Mouse (Mus musculus): ENCODE results near the gene Tcte1. TPM values are rescaled to one million over a fixed set of nuclear protein-coding genes. Genes with fewer than 3 reads are reported as not detected.

Gene Tcte1
- total RNA-seq, 4 experiments from 2014 or later, result not detected

DNA sequence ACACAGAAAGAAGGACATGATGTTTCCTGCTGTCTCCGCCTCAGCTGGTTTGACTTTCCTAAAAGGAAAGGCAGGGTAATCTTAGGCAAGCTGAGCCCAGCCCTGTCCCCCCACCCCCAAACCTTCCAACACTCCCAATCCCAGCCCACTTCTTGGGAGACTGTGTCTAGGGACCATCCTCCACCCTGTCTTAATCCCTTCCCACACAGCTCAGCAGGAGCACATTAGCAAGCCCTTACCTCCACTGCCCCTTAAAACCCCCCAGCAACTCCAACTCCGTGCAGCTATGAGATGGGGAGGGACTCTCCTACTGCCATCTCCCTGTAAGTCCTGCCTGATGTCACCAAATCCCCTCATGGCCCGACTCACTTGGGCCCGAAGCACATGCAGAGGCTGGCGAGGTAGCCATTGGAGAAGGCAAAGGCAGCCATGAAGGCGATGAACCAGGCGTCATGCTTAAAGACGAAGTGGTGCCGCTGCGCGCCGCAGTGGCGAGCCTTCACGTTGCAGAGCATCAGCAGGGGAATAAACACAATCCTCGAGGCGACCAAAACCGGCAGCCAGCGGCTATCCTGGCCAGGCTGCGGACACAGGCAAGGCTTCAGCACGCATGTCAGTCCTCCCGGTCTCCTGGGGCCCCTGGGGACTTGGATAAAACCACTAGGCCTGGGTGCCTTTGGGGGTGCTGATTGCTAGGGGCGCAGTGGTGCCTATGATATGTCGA lies 62.7 kb downstream of the Tcte1 start:
- DNase-seq, result no peak

DNA sequence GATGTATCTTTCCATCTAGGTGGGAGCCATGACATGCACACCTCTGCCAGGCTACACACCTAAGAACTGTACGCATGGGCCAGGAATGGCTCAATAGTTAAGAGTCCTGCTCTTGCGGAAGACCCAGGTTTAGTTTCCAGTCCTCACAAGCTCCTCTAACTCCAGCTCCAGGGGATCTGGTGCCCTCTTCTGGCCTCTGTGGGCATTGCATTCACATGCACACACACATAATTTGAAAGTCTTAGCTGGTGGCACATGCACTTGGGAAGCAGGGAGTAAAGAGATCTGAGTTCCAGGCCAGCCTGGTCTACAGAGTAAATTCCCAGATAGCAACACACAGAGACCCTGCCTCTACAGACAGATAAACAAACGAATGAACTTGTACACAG lies 63.2 kb downstream of the Tcte1 start:
- no peak for DNase-seq

DNA sequence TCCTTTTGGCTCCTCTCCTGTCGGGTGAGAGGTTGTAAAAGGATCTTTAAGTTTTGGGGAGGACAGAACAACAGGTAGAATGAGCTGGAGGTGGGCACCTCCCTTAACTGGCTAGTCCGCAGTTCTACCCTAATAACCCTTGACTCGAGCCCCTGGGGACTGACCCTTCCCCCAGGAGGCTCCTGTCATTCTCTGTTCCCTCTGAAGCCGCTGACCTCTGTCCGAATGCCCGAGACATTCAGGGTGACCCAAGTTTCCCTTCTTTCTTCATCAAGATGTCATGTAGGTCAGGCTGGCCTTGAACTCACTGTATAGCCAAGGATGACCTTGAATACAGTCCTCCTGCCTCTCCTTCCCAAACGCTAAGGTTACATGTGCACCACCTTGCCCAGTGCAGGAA lies 65.1 kb downstream of the Tcte1 start:
- no peak for DNase-seq

DNA sequence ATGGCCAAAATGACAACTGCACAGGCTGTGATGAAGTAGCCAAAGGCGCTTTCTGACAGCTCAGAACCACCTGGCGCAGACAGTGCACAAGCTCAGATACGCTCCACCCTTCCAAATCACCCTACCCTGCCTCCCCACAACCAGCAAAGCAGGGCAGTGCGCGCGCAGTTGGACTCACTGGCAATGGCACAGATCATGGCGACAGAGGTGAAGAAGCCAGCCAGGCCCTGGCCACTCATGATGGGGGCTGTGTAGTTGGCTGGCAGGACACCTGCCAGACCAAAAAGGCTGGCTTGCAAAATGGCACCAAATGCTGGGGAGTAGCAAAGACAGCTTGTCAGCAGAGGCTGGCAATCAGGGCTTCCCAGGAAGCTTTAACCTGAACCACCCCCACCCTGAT lies 66.0 kb downstream of the Tcte1 start:
- DNase-seq, result no peak

DNA sequence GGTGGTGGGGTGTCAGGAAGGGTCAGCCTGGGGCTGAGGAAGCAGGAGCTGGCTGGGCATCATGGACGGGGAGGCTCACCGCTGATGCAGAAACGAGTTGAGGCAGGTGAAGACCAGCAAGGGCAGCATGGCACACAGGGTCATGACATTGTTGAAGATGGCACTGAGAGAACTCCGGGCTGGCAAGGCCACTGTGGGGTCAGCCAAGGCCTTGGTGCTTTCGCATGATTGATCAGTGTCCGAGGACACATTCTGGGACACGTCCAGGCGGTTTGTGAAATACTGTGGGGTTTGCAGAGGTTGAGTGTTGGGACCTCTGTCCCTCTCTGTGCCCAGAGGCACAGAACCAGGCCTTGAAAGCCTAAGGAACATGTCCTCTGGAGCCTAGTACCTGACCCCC lies 66.6 kb downstream of the Tcte1 start:
- DNase-seq, result peak; percentile 85

DNA sequence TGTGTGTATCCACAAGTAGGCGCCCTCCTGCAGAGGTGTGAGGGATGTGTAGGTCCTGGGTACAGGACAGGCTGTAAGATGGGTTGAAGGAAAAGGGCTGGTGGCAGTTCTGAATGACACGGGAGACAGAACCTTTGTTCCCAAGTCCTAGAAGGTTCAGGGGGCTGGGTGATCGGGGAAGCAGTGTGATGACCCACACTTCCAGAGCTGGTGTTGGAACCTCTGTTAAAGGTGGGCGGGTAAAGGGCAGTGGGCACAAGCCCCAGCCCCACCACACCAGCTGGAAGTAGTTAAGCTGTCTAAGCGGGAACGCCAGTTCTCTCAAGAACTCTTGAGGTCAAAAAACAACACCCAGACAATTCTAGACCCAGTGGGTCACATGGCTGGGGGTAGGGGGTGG lies 67.2 kb downstream of the Tcte1 start:
- DNase-seq, result no peak

DNA sequence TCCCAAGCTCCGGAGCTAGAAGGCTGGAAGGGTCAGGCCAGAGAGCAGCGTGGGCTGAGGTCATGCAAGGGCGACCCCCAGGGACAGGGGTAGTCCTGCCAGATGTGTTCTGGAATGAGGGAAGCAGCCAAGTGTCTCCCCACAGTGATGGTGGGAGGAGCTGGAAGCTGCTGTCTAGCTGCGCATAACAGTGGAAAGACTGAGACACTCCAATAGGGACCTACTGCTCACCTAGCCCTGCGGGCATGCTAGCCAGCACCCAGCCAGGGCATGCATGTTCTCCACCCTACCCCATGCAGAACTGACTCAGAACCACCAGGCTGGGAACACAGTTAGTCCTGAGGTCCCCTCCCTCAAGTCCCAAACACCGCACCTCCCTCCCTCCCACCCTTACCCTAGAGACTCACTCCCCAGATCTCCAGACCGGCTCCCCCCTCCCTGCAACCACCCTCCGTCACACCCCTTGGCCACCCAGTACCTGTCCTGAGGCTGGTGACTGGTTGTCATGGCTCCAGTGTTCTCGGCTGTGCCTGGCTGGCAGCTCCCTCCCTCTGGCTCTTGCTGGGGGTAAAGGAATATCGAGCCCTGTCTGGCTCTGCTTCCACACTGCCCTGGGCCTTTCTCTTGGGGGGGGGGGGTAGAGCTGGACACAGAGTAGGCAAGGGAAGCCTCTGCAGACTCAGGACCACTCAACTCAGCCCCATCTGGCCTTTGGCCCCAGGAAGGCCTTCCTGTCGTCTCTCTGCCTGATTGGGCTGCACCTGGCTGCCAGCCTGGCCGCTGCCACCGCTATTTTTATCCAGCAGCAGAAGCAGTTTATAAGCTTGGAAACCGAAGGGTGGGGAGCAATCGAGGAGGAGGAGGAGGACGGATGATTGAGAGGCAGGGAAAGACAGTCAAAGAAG lies 68.7 kb downstream of the Tcte1 start:
- no peak for DNase-seq

Other genes starting within 250 kb of the Tcte1 start
- gene Cdc5l, start 89.7 kb upstream of the Tcte1 start, total RNA-seq (2022), result 10 to 100 TPM; 34.2 to 45.1 (median 40.6) TPM
- gene Spats1, start 48.0 kb upstream of the Tcte1 start, total RNA-seq (2022), result under 1 TPM in 2 of 4 experiments, not detected in 2; 0.17 to 0.24 TPM
- gene Aars2, start 16.6 kb upstream of the Tcte1 start, total RNA-seq (2022), result 10 to 100 TPM; 18.1 to 23.7 (median 19.0) TPM
- gene Tmem151b, start 26.2 kb downstream of the Tcte1 start, total RNA-seq (2022), result under 1 TPM; 0.09 to 0.17 (median 0.14) TPM
- gene Nfkbie, start 32.3 kb downstream of the Tcte1 start, total RNA-seq (2022), result 1 to 10 TPM; 4.2 to 6.4 (median 5.6) TPM
- 10 to 100 TPM; 51.7 to 68.9 (median 61.0) TPM for gene Slc35b2, start 40.4 kb downstream of the Tcte1 start, total RNA-seq (2022)
- 1,000 to 10,000 TPM; 1,432 to 3,205 (median 1,905) TPM for gene Hsp90ab1, start 49.8 kb downstream of the Tcte1 start, total RNA-seq (2022)
- 100 to 1,000 TPM; 145 to 174 (median 158) TPM for gene Slc29a1, start 76.2 kb downstream of the Tcte1 start, total RNA-seq (2022)
- gene Mymx, start 78.7 kb downstream of the Tcte1 start, total RNA-seq (2022), result under 1 TPM in 2 of 4 experiments, not detected in 2; 0.32 to 0.38 TPM
- gene Capn11, start 135.9 kb downstream of the Tcte1 start, total RNA-seq (2022), result under 1 TPM in 1 of 4 experiments, not detected in 3; 0.89 TPM
- 100 to 1,000 TPM; 109 to 120 (median 112) TPM for gene Mrpl14, start 162.9 kb downstream of the Tcte1 start, total RNA-seq (2022)
- 10 to 100 TPM; 38.2 to 75.2 (median 53.9) TPM for gene Tmem63b, start 163.5 kb downstream of the Tcte1 start, total RNA-seq (2022)
- not detected for gene 1600014C23Rik, start 210.4 kb downstream of the Tcte1 start, total RNA-seq (2022)

Measured in adrenal gland, adult 8-10 months (tissue).